Mouse (Mus musculus) heart, adult 2 months (tissue): ENCODE results near the gene Ptpn1. TPM values are rescaled to one million over a fixed set of nuclear protein-coding genes. Genes with fewer than 3 reads are reported as not detected.

Source experiments
- DNase-seq, 2 experiments: peaks; one replicate each; pipeline ENCODE4 v3.0.0; 2021
- H3K27ac ChIP-seq: fragments of 200-600 bp; 2 replicates; pipeline ENCODE4 v1.8.1; 2022
- H3K27me3 ChIP-seq: fragments of 200-500 bp; 2 replicates; pipeline ENCODE4 v1.6.1; 2012; ENCODE audit warnings: mild to moderate bottlenecking, low read length, inconsistent platforms, mixed read lengths; ENCODE audit not compliant: control insufficient read depth, insufficient read depth
- H3K36me3 ChIP-seq: fragments of 200-500 bp; 2 replicates; pipeline ENCODE4 v1.6.1; 2012; ENCODE audit warnings: low read length, inconsistent platforms; ENCODE audit not compliant: control insufficient read depth, insufficient read depth
- H3K4me1 ChIP-seq: fragments of 200-500 bp; 2 replicates; pipeline ENCODE4 v1.6.1; 2011; ENCODE audit warnings: low read length; ENCODE audit not compliant: control insufficient read depth, insufficient read depth
- H3K4me3 ChIP-seq: fragments of 200-600 bp; 2 replicates; pipeline ENCODE4 v1.8.1; 2022
- H3K79me2 ChIP-seq: fragments of 200-500 bp; replicated peaks from 2 replicates; pipeline ENCODE4 v1.6.1; 2012; ENCODE audit warnings: mild to moderate bottlenecking, inconsistent platforms, low read length, moderate library complexity, mixed read lengths; ENCODE audit not compliant: control insufficient read depth, insufficient read depth
- H3K9ac ChIP-seq: fragments of 200-500 bp; 2 replicates; pipeline ENCODE4 v1.6.1; 2012; ENCODE audit warnings: low read depth, mild to moderate bottlenecking, control low read depth, inconsistent platforms, low read length, mixed read lengths
- CTCF ChIP-seq: fragments of 200-600 bp; IDR thresholded peaks from 2 replicates; pipeline ENCODE4 v1.8.1; 2022; ENCODE audit warnings: antibody characterized with exemption, mild to moderate bottlenecking, moderate library complexity
- EP300 ChIP-seq: fragments of 200-500 bp; IDR thresholded peaks from 2 replicates; pipeline ENCODE4 v1.6.1; 2011; ENCODE audit warnings: low read depth, low read length, control low read depth; ENCODE audit not compliant: insufficient read depth
- POLR2A ChIP-seq: fragments of 200-500 bp; IDR thresholded peaks from 2 replicates; pipeline ENCODE4 v1.6.1; 2011; ENCODE audit warnings: mild to moderate bottlenecking, low read depth, low read length, control low read depth; ENCODE audit not compliant: insufficient read depth
- WGBS: fragments of 180-500 bp; shearing (Covaris S2); methylation state at CpG from one replicate; pipeline ENCODE4 v1.1.7; 2018; 5-methylcytosine and 5-hydroxymethylcytosine counted together
- intact Hi-C: fragments of 180-260 bp; cut with DNase I; formaldehyde crosslinking; loops from one replicate; pipeline ENCODE4 v1.15.1; 2025
- long read RNA-seq: library from polyadenylated mRNA; stranded (forward); transcript quantifications from one replicate; pipeline ENCODE4 v2.0.0, GENCODE M21; 2021
- polyA plus RNA-seq: library from polyadenylated mRNA; depleted of rRNA; stranded (reverse); fragments of >200 nt; gene quantifications from 2 replicates; pipeline ENCODE4 v1.2.3, GENCODE M21; 2012; rRNA removed
- total RNA-seq, 2 experiments: library from RNA; stranded (reverse); gene quantifications; 2 replicates each; pipeline ENCODE4 v1.2.3; 2021

Ptpn1 gene
- total RNA-seq (10 to 100 TPM; 21.4 to 23.2 TPM), polyA plus RNA-seq (15.7 and 17.6 TPM in 2 replicates)
- long read RNA-seq, full-length matches to known transcripts = 9 of 12 reads
- long read RNA-seq, partial matches to known transcripts = 1 of 12 reads
- long read RNA-seq, other reads (novel, unspliced or antisense) = 2 of 12 reads

GRCm38 (mm10) chr2:167931985-167932726 is at the start of gene Ptpn1:
Gene Ptpn1, plus strand, starts transcription at chr2:167932057.
- Histone ChIP-seq H3K4me1 (peaks cover 11% of the 10 kb centered on the region), H3K79me2 (peaks cover 8% of the 10 kb centered on the region), H3K36me3 (peaks cover 6% of the 10 kb centered on the region), H3K27ac (peak within 1 kb of the TSS; percentile 93), H3K9ac (peak within 1 kb of the TSS; percentile 97), H3K4me3 (peak within 1 kb of the TSS; percentile 95), H3K27me3 (no peaks in the 10 kb centered on the region)
- under 1% methylated on average over 99 of the region's 99 CpGs for WGBS
- DNase-seq = peak; percentile 98 to 99
- TF ChIP-seq EP300 (peak; percentile 16; the same call in 1 of the 2 replicates), CTCF (no peak), POLR2A (peak; percentile 78)
- intact Hi-C loops = no loop called here

- Histone ChIP-seq H3K27me3 (no peaks in the 10 kb centered on the region), H3K36me3 (no peaks in the 10 kb centered on the region), H3K9ac (no peak overlapping the region), H3K27ac (no peak overlapping the region), H3K4me3 (no peak overlapping the region), H3K79me2 (no peaks in the 10 kb centered on the region), H3K4me1 (0 out of 2 replicates have a peak, but pooled peaks cover 3% of the 10 kb centered on the region)
- 70% methylated on average over 7 of the region's 7 CpGs for WGBS
- DNase-seq = no peak
- intact Hi-C loops = no loop called here
- TF ChIP-seq EP300 = no peak
- TF ChIP-seq POLR2A = no peak
- no peak for TF ChIP-seq CTCF
Measured at GRCm38 (mm10) chr2:167886485-167886884, 45.4 kb upstream of the Ptpn1 start.

- Histone ChIP-seq H3K27ac (no peak overlapping the region), H3K36me3 (no peaks in the 10 kb centered on the region), H3K9ac (no peak overlapping the region), H3K4me3 (peak overlapping the region; percentile 30), H3K27me3 (no peaks in the 10 kb centered on the region), H3K4me1 (peaks cover 4% of the 10 kb centered on the region; the same call in 1 of the 2 replicates), H3K79me2 (no peaks in the 10 kb centered on the region)
- peak; percentile 62 to 66 for DNase-seq
- TF ChIP-seq POLR2A (no peak), EP300 (no peak), CTCF (no peak)
- intact Hi-C loops = loop anchor here (2.0 kb wide), 1 partner anchor 17 kb away; no protein-coding TSS in a partner anchor
- 10% methylated on average over 22 of the region's 22 CpGs for WGBS
Measured at GRCm38 (mm10) chr2:167887516-167888347, 44.1 kb upstream of the Ptpn1 start.

- no peak overlapping the region for H3K9ac ChIP-seq
- intact Hi-C loops = loop anchor here (2.0 kb wide), 1 partner anchor 18 kb away; no protein-coding TSS in a partner anchor
Measured at GRCm38 (mm10) chr2:167888834-167889233, 43.0 kb upstream of the Ptpn1 start.

GRCm38 (mm10) chr2:167889886-167890285 is 42.0 kb upstream of the Ptpn1 start:
- TF ChIP-seq CTCF (no peak), EP300 (no peak), POLR2A (no peak)
- intact Hi-C loops = loop anchor here (2.0 kb wide), 1 partner anchor 19 kb away; no protein-coding TSS in a partner anchor
- Histone ChIP-seq H3K9ac (no peak overlapping the region), H3K27ac (no peak overlapping the region), H3K36me3 (no peaks in the 10 kb centered on the region), H3K27me3 (no peaks in the 10 kb centered on the region), H3K4me3 (no peak overlapping the region), H3K4me1 (peaks cover 5% of the 10 kb centered on the region; the same call in 1 of the 2 replicates), H3K79me2 (no peaks in the 10 kb centered on the region)
- DNase-seq = no peak
- 72% methylated on average over 4 of the region's 4 CpGs for WGBS

More at GRCm38 (mm10) chr2:167888834-167889233, 43.0 kb upstream of the Ptpn1 start:
- no peaks in the 10 kb centered on the region for H3K79me2 ChIP-seq
- peaks cover 4% of the 10 kb centered on the region; the same call in 1 of the 2 replicates for H3K4me1 ChIP-seq
- no peak overlapping the region for H3K27ac ChIP-seq
- H3K36me3 ChIP-seq = no peaks in the 10 kb centered on the region
- no peaks in the 10 kb centered on the region for H3K27me3 ChIP-seq
- 62% methylated on average over 6 of the region's 6 CpGs for WGBS
- no peak for DNase-seq
- TF ChIP-seq CTCF = no peak
- TF ChIP-seq POLR2A = no peak
- no peak for TF ChIP-seq EP300
- H3K4me3 ChIP-seq = no peak overlapping the region
